Mouse (Mus musculus) stomach, embryonic 14.5 days (tissue): Measurements from ENCODE around the gene Rgs12. TPM values are rescaled to one million over a fixed set of nuclear protein-coding genes. Genes with fewer than 3 reads are reported as not detected.

Experiments
- ATAC-seq: fragments of 200-750 bp; cut with Nextera tagmentation; 2 replicates; pipeline ENCODE4 v1.8.0; 2017; ENCODE audit warnings: low read depth, moderate TSS enrichment; ENCODE audit not compliant: insufficient number of reproducible peaks, insufficient read depth, low FRiP score
- H3K27ac ChIP-seq: fragments of 300-500 bp; sonication (generic); 2 replicates; pipeline ENCODE4 v1.5.1; 2014; ENCODE audit warnings: mild to moderate bottlenecking, low read length, moderate library complexity, mixed read lengths
- H3K27me3 ChIP-seq: fragments of 300-500 bp; sonication (generic); 2 replicates; pipeline ENCODE4 v1.6.1; 2014; ENCODE audit warnings: low read length, control low read depth, mixed read lengths; ENCODE audit not compliant: control insufficient read depth, insufficient read depth
- H3K36me3 ChIP-seq: fragments of 300-500 bp; sonication (generic); 2 replicates; pipeline ENCODE4 v1.6.1; 2014; ENCODE audit warnings: mild to moderate bottlenecking, control low read depth, low read length, moderate library complexity, mixed read lengths; ENCODE audit not compliant: control insufficient read depth, insufficient read depth
- H3K4me1 ChIP-seq: fragments of 300-500 bp; sonication (generic); 2 replicates; pipeline ENCODE4 v1.6.1; 2014; ENCODE audit warnings: low read length, control low read depth, mixed read lengths; ENCODE audit not compliant: control insufficient read depth, insufficient read depth
- H3K4me2 ChIP-seq: fragments of 300-500 bp; sonication (generic); replicated peaks from 2 replicates; pipeline ENCODE4 v1.6.1; 2014; ENCODE audit warnings: low read depth, low read length, control low read depth
- H3K4me3 ChIP-seq: fragments of 300-500 bp; sonication (generic); 2 replicates; pipeline ENCODE4 v1.5.1; 2014; ENCODE audit warnings: low read depth, low read length, control low read depth
- H3K9ac ChIP-seq: fragments of 300-500 bp; sonication (generic); replicated peaks from 2 replicates; pipeline ENCODE4 v1.6.1; 2014; ENCODE audit warnings: low read depth, mild to moderate bottlenecking, control low read depth, low read length, moderate library complexity, mixed read lengths
- H3K9me3 ChIP-seq: fragments of 300-500 bp; sonication (generic); 2 replicates; pipeline ENCODE4 v1.6.1; 2016; ENCODE audit warnings: low read depth, low read length, control low read depth; ENCODE audit not compliant: control insufficient read depth
- WGBS: fragments of 180-500 bp; shearing (Covaris S2); extraction: QIAGEN DNeasy Blood & Tissue Kit; methylation state at CpG from one replicate; pipeline ENCODE4 v1.1.7; 2014; 5-methylcytosine and 5-hydroxymethylcytosine counted together
- polyA plus RNA-seq: library from polyadenylated mRNA; unstranded; fragments of >200 nt; fragmentation: Nextera tagmentation; extraction: Ambion mirVana; gene quantifications from 2 replicates; pipeline ENCODE4 v1.2.1, GENCODE M21; 2014

The Rgs12 gene
- polyA plus RNA-seq, 1 experiment from 2014 or later = 34.2 TPM

DNA sequence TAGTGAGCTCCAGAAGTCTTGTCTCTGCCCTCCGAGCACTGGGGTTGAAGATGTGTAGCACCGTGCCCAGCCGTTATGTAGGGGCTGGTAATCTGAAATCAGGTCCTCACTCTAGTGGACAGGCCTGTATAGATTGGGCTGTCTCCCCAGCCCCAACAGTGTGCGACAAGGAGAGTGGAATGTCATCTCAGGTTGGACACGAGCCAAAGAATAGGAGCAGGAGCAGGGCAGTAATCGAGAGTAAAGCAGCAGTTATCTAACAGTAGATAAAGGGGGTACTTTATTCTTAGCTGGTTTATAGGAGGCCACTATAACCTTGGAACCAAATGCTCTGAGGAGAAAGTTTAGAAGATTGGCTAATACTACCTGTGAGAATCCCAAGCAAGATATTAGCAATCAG, 30.9 kb downstream of the Rgs12 start:
- no peak overlapping the region for H3K4me3 ChIP-seq
- no peaks in the 10 kb centered on the region for H3K27me3 ChIP-seq
- no peaks in the 10 kb centered on the region for H3K4me1 ChIP-seq
- no peak overlapping the region for H3K27ac ChIP-seq
- ATAC-seq = no peak
- peaks cover 35% of the 10 kb centered on the region for H3K36me3 ChIP-seq
- H3K9me3 ChIP-seq = no peaks in the 10 kb centered on the region
- WGBS = 60% methylated on average over 6 of the region's 6 CpGs
- no peak overlapping the region for H3K4me2 ChIP-seq
- H3K9ac ChIP-seq = no peak overlapping the region

DNA sequence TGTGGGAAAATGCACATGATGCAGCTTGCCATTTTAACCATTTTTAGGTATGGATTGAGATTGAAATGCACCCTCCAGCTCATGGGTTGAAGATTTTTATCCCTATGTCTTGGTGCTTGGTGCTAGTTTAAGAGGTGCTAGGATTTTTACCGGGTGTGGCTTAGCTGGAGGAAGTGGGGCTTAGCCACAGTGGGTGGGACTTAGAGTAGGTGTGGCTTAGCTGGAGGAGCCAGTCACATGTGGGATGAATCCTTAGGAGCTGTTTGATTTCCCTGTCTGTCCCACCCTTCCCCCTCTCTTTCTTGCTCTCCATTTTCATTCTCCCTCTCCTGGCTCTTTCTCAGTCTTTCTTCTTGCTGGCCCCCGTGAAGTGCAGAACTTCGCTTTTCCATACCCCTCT, 32.5 kb downstream of the Rgs12 start:
- Histone ChIP-seq H3K4me2 (no peak overlapping the region), H3K36me3 (peaks cover 20% of the 10 kb centered on the region; the same call in 1 of the 2 replicates), H3K4me1 (no peaks in the 10 kb centered on the region), H3K9me3 (no peaks in the 10 kb centered on the region), H3K9ac (no peak overlapping the region), H3K27ac (no peak overlapping the region), H3K4me3 (no peak overlapping the region), H3K27me3 (no peaks in the 10 kb centered on the region)
- no peak for ATAC-seq
- 55% methylated on average over 3 of the region's 3 CpGs for WGBS

- no peaks in the 10 kb centered on the region for H3K9me3 ChIP-seq
- H3K4me3 ChIP-seq = no peak overlapping the region
- no peak for ATAC-seq
- H3K4me2 ChIP-seq = no peak overlapping the region
- no peaks in the 10 kb centered on the region for H3K27me3 ChIP-seq
- WGBS = 77% methylated on average over 2 of the region's 2 CpGs
- H3K36me3 ChIP-seq = peaks cover 14% of the 10 kb centered on the region; the same call in 1 of the 2 replicates
- no peak overlapping the region for H3K27ac ChIP-seq
- H3K4me1 ChIP-seq = peaks cover 8% of the 10 kb centered on the region; the same call in 1 of the 2 replicates
- H3K9ac ChIP-seq = no peak overlapping the region
Observed at GRCm38 (mm10) chr5:34984933-34985332, 35.7 kb downstream of the Rgs12 start.

DNA sequence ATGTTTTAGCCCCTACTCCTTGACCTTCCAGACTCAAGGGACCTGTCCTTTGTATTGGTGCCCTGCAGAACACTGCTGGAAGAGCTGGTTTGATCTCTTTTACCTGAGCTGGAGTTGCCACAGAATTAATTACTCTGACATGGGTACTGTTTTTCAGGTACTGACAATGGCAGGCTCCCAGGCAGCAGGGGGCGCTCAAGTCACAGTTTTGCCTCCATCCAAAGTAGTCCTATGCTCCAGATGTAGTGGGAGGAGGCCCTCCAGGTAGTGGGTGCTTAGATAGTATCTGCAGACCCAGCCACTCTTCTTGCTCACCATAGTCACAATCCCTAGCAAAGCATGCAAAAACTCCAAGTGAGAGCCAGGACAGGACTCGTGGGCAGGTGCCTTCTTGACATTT, 36.6 kb downstream of the Rgs12 start:
- H3K4me3 ChIP-seq = no peak overlapping the region
- H3K9me3 ChIP-seq = no peaks in the 10 kb centered on the region
- H3K9ac ChIP-seq = no peak overlapping the region
- H3K27ac ChIP-seq = no peak overlapping the region
- peaks cover 8% of the 10 kb centered on the region; the same call in 1 of the 2 replicates for H3K4me1 ChIP-seq
- peak; percentile 54; the same call in 1 of the 2 replicates for ATAC-seq
- H3K27me3 ChIP-seq = no peaks in the 10 kb centered on the region
- no peak overlapping the region for H3K4me2 ChIP-seq
- WGBS = 40% methylated on average over 2 of the region's 2 CpGs
- peaks cover 14% of the 10 kb centered on the region; the same call in 1 of the 2 replicates for H3K36me3 ChIP-seq

- Histone ChIP-seq H3K27me3 (no peaks in the 10 kb centered on the region), H3K4me1 (peaks cover 8% of the 10 kb centered on the region; the same call in 1 of the 2 replicates), H3K36me3 (peaks cover 14% of the 10 kb centered on the region; the same call in 1 of the 2 replicates), H3K9me3 (no peaks in the 10 kb centered on the region), H3K9ac (no peak overlapping the region), H3K4me3 (no peak overlapping the region), H3K27ac (no peak overlapping the region; the same call in 1 of the 2 replicates), H3K4me2 (no peak overlapping the region)
- no peak for ATAC-seq
- WGBS = 71% methylated on average over 2 of the region's 2 CpGs
Observed at GRCm38 (mm10) chr5:34987396-34987795, 38.2 kb downstream of the Rgs12 start.

- Histone ChIP-seq H3K27me3 (no peaks in the 10 kb centered on the region), H3K9me3 (no peaks in the 10 kb centered on the region), H3K4me2 (no peak overlapping the region), H3K36me3 (peaks cover 10% of the 10 kb centered on the region; the same call in 1 of the 2 replicates), H3K4me3 (no peak overlapping the region), H3K4me1 (peaks cover 8% of the 10 kb centered on the region; the same call in 1 of the 2 replicates), H3K9ac (no peak overlapping the region), H3K27ac (no peak overlapping the region; the same call in 1 of the 2 replicates)
- 74% methylated on average over 5 of the region's 5 CpGs for WGBS
- ATAC-seq = no peak
Observed at GRCm38 (mm10) chr5:34988690-34989089, 39.4 kb downstream of the Rgs12 start.

- no peak overlapping the region; the same call in 1 of the 2 replicates for H3K27ac ChIP-seq
Observed at GRCm38 (mm10) chr5:34989321-34989772, 40.1 kb downstream of the Rgs12 start.

DNA sequence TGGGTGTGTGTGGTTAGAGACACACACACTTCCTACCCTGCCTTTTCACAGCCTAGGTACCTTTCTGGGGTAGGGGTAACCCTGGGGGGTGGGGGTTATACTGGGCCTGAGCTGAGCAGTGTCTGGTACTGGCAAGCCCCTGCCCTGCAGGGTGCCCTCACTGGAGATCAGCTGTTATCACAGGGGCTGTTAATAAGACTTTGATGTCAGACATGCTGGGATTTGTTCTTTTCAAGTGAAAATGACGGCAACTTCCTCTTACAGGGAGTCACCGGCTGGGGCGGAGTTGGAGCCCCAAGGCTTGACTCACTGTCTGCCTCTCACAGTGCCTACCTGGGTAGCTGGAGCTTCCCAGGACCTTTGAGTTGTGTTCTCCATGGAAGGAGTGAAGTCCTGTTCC, 49.5 kb downstream of the Rgs12 start:
- no peaks in the 10 kb centered on the region for H3K9me3 ChIP-seq
- no peak overlapping the region for H3K4me3 ChIP-seq
- no peak overlapping the region for H3K27ac ChIP-seq
- no peak for ATAC-seq
- H3K9ac ChIP-seq = no peak overlapping the region
- H3K27me3 ChIP-seq = no peaks in the 10 kb centered on the region
- no peak overlapping the region for H3K4me2 ChIP-seq
- H3K4me1 ChIP-seq = peaks cover 3% of the 10 kb centered on the region; the same call in 1 of the 2 replicates
- 45% methylated on average over 3 of the region's 3 CpGs for WGBS
- no peaks in the 10 kb centered on the region; the same call in 1 of the 2 replicates for H3K36me3 ChIP-seq

More at GRCm38 (mm10) chr5:34989321-34989772, 40.1 kb downstream of the Rgs12 start:
- no peak overlapping the region for H3K9ac ChIP-seq
- peaks cover 5% of the 10 kb centered on the region for H3K36me3 ChIP-seq
- no peak overlapping the region for H3K4me3 ChIP-seq
- peaks cover 8% of the 10 kb centered on the region; the same call in 1 of the 2 replicates for H3K4me1 ChIP-seq
- ATAC-seq = no peak
- no peaks in the 10 kb centered on the region for H3K9me3 ChIP-seq
- 60% methylated on average over 12 of the region's 12 CpGs for WGBS
- no peak overlapping the region for H3K4me2 ChIP-seq
- no peaks in the 10 kb centered on the region for H3K27me3 ChIP-seq

DNA sequence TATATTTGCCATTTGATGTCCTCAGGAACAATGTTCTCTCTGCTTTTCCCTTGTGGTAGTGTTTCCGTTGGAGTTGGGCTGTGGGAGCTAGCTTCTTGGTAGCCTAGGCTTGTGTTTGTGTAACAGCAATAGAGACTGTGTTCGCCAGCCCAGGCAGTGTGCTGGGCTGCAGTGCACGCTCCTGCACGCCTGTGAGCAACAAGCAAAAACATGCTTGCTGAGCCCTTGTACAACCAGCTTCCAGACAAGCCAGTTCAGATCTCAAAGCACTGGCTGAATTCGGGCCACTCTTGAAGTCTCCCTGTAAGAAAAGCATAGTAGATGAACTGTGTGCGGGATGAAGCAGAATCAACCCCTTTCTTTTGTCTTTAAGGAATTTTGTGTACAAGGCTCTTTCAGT, 50.0 kb downstream of the Rgs12 start:
- H3K4me1 ChIP-seq = peaks cover 3% of the 10 kb centered on the region; the same call in 1 of the 2 replicates
- peak overlapping the region; percentile 73; the same call in 1 of the 2 replicates for H3K27ac ChIP-seq
- H3K27me3 ChIP-seq = no peaks in the 10 kb centered on the region
- H3K4me3 ChIP-seq = no peak overlapping the region
- no peak for ATAC-seq
- H3K9me3 ChIP-seq = no peaks in the 10 kb centered on the region
- no peaks in the 10 kb centered on the region; the same call in 1 of the 2 replicates for H3K36me3 ChIP-seq
- no peak overlapping the region for H3K4me2 ChIP-seq
- 79% methylated on average over 6 of the region's 6 CpGs for WGBS
- H3K9ac ChIP-seq = no peak overlapping the region
